Mouse (Mus musculus): Measurements from ENCODE around the gene Iyd. TPM values are rescaled to one million over a fixed set of nuclear protein-coding genes. Genes with fewer than 3 reads are reported as not detected.

Gene Iyd
- total RNA-seq, 2 experiments from 2014 or later, result 1.2 to 2.6 TPM

- intact Hi-C loops (cut with DNase I), result loop anchor here (1.0 to 10.0 kb wide), 2 partner anchors 198 to 813 kb away; no protein-coding TSS in a partner anchor
- DNase-seq (ENCODE audit: extremely low spot score in 1 of 2, low spot score in 2 of 2), result peak; percentile 75 to 80
Measured at GRCm38 (mm10) chr10:3531375-3531774, 8.7 kb upstream of the Iyd start.

GRCm38 (mm10) chr10:3534445-3534844 lies 5.6 kb upstream of the Iyd start:
- DNase-seq (ENCODE audit: extremely low spot score in 1 of 2, low spot score in 2 of 2), result no peak
- intact Hi-C loops (cut with DNase I), result loop anchor here (10.0 kb wide), 1 partner anchor 810 kb away; no protein-coding TSS in a partner anchor

- no peak for DNase-seq (ENCODE audit: extremely low spot score in 1 of 2, low spot score in 2 of 2)
Measured at GRCm38 (mm10) chr10:3536361-3536760, 3.7 kb upstream of the Iyd start.

GRCm38 (mm10) chr10:3549384-3549783 lies 9.3 kb downstream of the Iyd start:
- DNase-seq (ENCODE audit: extremely low spot score in 1 of 2, low spot score in 2 of 2), result no peak
- intact Hi-C loops (cut with DNase I), result no loop called here

More at GRCm38 (mm10) chr10:3536361-3536760, 3.7 kb upstream of the Iyd start:
- intact Hi-C loops (cut with DNase I), result loop anchor here (10.0 kb wide), 1 partner anchor 808 kb away; no protein-coding TSS in a partner anchor

GRCm38 (mm10) chr10:3555128-3555527 lies 15.1 kb downstream of the Iyd start:
- no peak for DNase-seq (ENCODE audit: extremely low spot score in 1 of 2, low spot score in 2 of 2)
- intact Hi-C loops (cut with DNase I), result no loop called here

- intact Hi-C loops (cut with DNase I), result no loop called here
- DNase-seq (ENCODE audit: extremely low spot score in 1 of 2, low spot score in 2 of 2), result no peak
Measured at GRCm38 (mm10) chr10:3556538-3556937, 16.5 kb downstream of the Iyd start.

GRCm38 (mm10) chr10:3559136-3559535 lies 19.1 kb downstream of the Iyd start:
- intact Hi-C loops (cut with DNase I), result no loop called here
- DNase-seq (ENCODE audit: extremely low spot score in 1 of 2, low spot score in 2 of 2), result no peak

GRCm38 (mm10) chr10:3562165-3562564 lies 22.1 kb downstream of the Iyd start:
- intact Hi-C loops (cut with DNase I), result no loop called here
- no peak for DNase-seq (ENCODE audit: extremely low spot score in 1 of 2, low spot score in 2 of 2)

GRCm38 (mm10) chr10:3565126-3565525 lies 25.1 kb downstream of the Iyd start:
- intact Hi-C loops (cut with DNase I), result no loop called here
- DNase-seq (ENCODE audit: extremely low spot score in 1 of 2, low spot score in 2 of 2), result no peak

- DNase-seq (ENCODE audit: extremely low spot score in 1 of 2, low spot score in 2 of 2), result no peak
- intact Hi-C loops (cut with DNase I), result no loop called here
Measured at GRCm38 (mm10) chr10:3567821-3568220, 27.8 kb downstream of the Iyd start.

- peak; percentile 19 to 52 for DNase-seq (ENCODE audit: extremely low spot score in 1 of 2, low spot score in 2 of 2)
- intact Hi-C loops (cut with DNase I), result no loop called here
Measured at GRCm38 (mm10) chr10:3572723-3573649, 32.9 kb downstream of the Iyd start.

- peak in 1 of 2 experiments; percentile 46 for DNase-seq (ENCODE audit: extremely low spot score in 1 of 2, low spot score in 2 of 2)
- intact Hi-C loops (cut with DNase I), result no loop called here
Measured at GRCm38 (mm10) chr10:3573905-3574500, 34.0 kb downstream of the Iyd start.

- intact Hi-C loops (cut with DNase I), result no loop called here
- no peak for DNase-seq (ENCODE audit: extremely low spot score in 1 of 2, low spot score in 2 of 2)
Measured at GRCm38 (mm10) chr10:3590632-3591031, 50.6 kb downstream of the Iyd start.

- peak in 1 of 2 experiments; percentile 76 for DNase-seq (ENCODE audit: extremely low spot score in 1 of 2, low spot score in 2 of 2)
- intact Hi-C loops (cut with DNase I), result no loop called here
Measured at GRCm38 (mm10) chr10:3591790-3592189, 51.8 kb downstream of the Iyd start.

GRCm38 (mm10) chr10:3596697-3597096 lies 56.7 kb downstream of the Iyd start:
- DNase-seq (ENCODE audit: extremely low spot score in 1 of 2, low spot score in 2 of 2), result no peak
- intact Hi-C loops (cut with DNase I), result no loop called here

GRCm38 (mm10) chr10:3597760-3598159 lies 57.7 kb downstream of the Iyd start:
- no peak for DNase-seq (ENCODE audit: extremely low spot score in 1 of 2, low spot score in 2 of 2)
- intact Hi-C loops (cut with DNase I), result no loop called here

All from left cerebral cortex, postnatal 10 days (tissue).